Mouse (Mus musculus): Measurements from ENCODE around the gene Rtn2. TPM values are rescaled to one million over a fixed set of nuclear protein-coding genes. Genes with fewer than 3 reads are reported as not detected.

Rtn2 gene
- 10 to 100 TPM; 20.2 to 59.7 TPM for total RNA-seq (2021)
- long read RNA-seq, experiment 1, partial matches to known transcripts = 4 of 7 reads
- long read RNA-seq, experiment 1, other reads (novel, unspliced or antisense) = 0 of 7 reads
- long read RNA-seq, experiment 2, transcript Rtn2-201 (10 exons, 1,990 nt) = major isoform, 9 of 14 reads
- long read RNA-seq, experiment 2, partial matches to known transcripts = 2 of 14 reads
- long read RNA-seq, experiment 2, other reads (novel, unspliced or antisense) = 0 of 14 reads

GRCm38 (mm10) chr7:19282385-19282784 lies at the start of gene Rtn2:
TSS of gene Rtn2 (plus strand) at chr7:19282624.
- DNase-seq = peak; percentile 84

- no peak for DNase-seq
These were observed 47.8 kb upstream of the Rtn2 start for GRCm38 (mm10) chr7:19234652-19235051.

- no peak for DNase-seq
These were observed 47.2 kb upstream of the Rtn2 start for GRCm38 (mm10) chr7:19235092-19235671.

GRCm38 (mm10) chr7:19236411-19236810 lies 46.0 kb upstream of the Rtn2 start:
- peak; percentile 29 for DNase-seq

- no peak for DNase-seq
These were observed 44.1 kb upstream of the Rtn2 start for GRCm38 (mm10) chr7:19238344-19238743.

- DNase-seq = peak; percentile 94
These were observed 43.0 kb upstream of the Rtn2 start for GRCm38 (mm10) chr7:19239423-19239822.

GRCm38 (mm10) chr7:19239986-19240385 lies 42.4 kb upstream of the Rtn2 start:
- DNase-seq = no peak

GRCm38 (mm10) chr7:19240905-19241463 lies 41.4 kb upstream of the Rtn2 start:
- no peak for DNase-seq

GRCm38 (mm10) chr7:19242005-19242404 lies 40.4 kb upstream of the Rtn2 start:
- no peak for DNase-seq

GRCm38 (mm10) chr7:19243858-19244257 lies 38.6 kb upstream of the Rtn2 start:
- no peak for DNase-seq

- peak; percentile 52 for DNase-seq
These were observed 37.3 kb upstream of the Rtn2 start for GRCm38 (mm10) chr7:19245083-19245482.

- DNase-seq = no peak
These were observed 35.6 kb upstream of the Rtn2 start for GRCm38 (mm10) chr7:19246855-19247254.

GRCm38 (mm10) chr7:19247511-19247910 lies 34.9 kb upstream of the Rtn2 start:
- no peak for DNase-seq

- no peak for DNase-seq
These were observed 30.3 kb upstream of the Rtn2 start for GRCm38 (mm10) chr7:19252078-19252477.

GRCm38 (mm10) chr7:19253437-19253836 lies 29.0 kb upstream of the Rtn2 start:
- no peak for DNase-seq

GRCm38 (mm10) chr7:19255395-19255794 lies 27.0 kb upstream of the Rtn2 start:
- DNase-seq = no peak

- DNase-seq = no peak
These were observed 25.9 kb upstream of the Rtn2 start for GRCm38 (mm10) chr7:19256567-19256966.

- DNase-seq = peak; percentile 71
These were observed 24.9 kb upstream of the Rtn2 start for GRCm38 (mm10) chr7:19257390-19258022.

- peak; percentile 52 for DNase-seq
These were observed 24.1 kb upstream of the Rtn2 start for GRCm38 (mm10) chr7:19258336-19258735.

GRCm38 (mm10) chr7:19265147-19265546 lies 17.3 kb upstream of the Rtn2 start:
- DNase-seq = peak; percentile 55

- DNase-seq = no peak
These were observed 16.2 kb upstream of the Rtn2 start for GRCm38 (mm10) chr7:19265928-19266822.

- DNase-seq = no peak
These were observed 15.4 kb upstream of the Rtn2 start for GRCm38 (mm10) chr7:19267051-19267450.
